Mouse (Mus musculus) megakaryocyte, embryonic 14.5 days (primary cell): ENCODE data around the gene 5830411N06Rik.

Experiments
- FLI1 ChIP-seq: IDR thresholded peaks from 2 replicates; pipeline ENCODE4 v1.6.1; 2012; ENCODE audit warnings: low read length, inconsistent platforms, mixed read lengths
- GATA1 ChIP-seq: IDR thresholded peaks from 3 replicates; pipeline ENCODE4 v1.6.1; 2012; ENCODE audit warnings: mixed read lengths, low read length, inconsistent platforms, borderline replicate concordance

- TF ChIP-seq GATA1 (no peak), FLI1 (no peak)
Observed at GRCm38 (mm10) chr7:140329766-140330304, 82.8 kb downstream of the 5830411N06Rik start.
